Mouse (Mus musculus) embryo, embryonic 11.5 days (tissue): ENCODE results near the gene Abcf1.
A peak's percentile ranks its signal among the peaks of the same experiment; 100 is the strongest.
"Not testable (repeated sequence)": the region's sequence is repeated elsewhere in the genome, so short reads cannot be mapped to it uniquely, and the experiment has no call there.

Source experiments
- DNase-seq: peaks from one replicate; pipeline ENCODE4 v3.0.0-alpha.2; 2012; ENCODE audit warnings: low read depth, low spot score

Gene Abcf1

GRCm38 (mm10) chr17:35969418-35970389, at the start of gene Abcf1:
Gene Abcf1, minus strand, starts transcription at chr17:35969761.
- peak; percentile 94 for DNase-seq

GRCm38 (mm10) chr17:36018979-36019378, 49.4 kb upstream of the Abcf1 start:
- DNase-seq = no peak

- no peak for DNase-seq
Measured at GRCm38 (mm10) chr17:36017046-36017445, 47.5 kb upstream of the Abcf1 start.

- DNase-seq = no peak
Measured at GRCm38 (mm10) chr17:36014977-36015376, 45.4 kb upstream of the Abcf1 start.

- DNase-seq = not testable (repeated sequence)
Measured at GRCm38 (mm10) chr17:36004409-36004808, 34.8 kb upstream of the Abcf1 start.

GRCm38 (mm10) chr17:36003331-36003730, 33.8 kb upstream of the Abcf1 start:
- no peak for DNase-seq

GRCm38 (mm10) chr17:36001966-36002365, 32.4 kb upstream of the Abcf1 start:
- no peak for DNase-seq

- DNase-seq = no peak
Measured at GRCm38 (mm10) chr17:36001121-36001897, 31.7 kb upstream of the Abcf1 start.

- DNase-seq = no peak
Measured at GRCm38 (mm10) chr17:36000349-36000748, 30.8 kb upstream of the Abcf1 start.

GRCm38 (mm10) chr17:35999356-35999755, 29.8 kb upstream of the Abcf1 start:
- DNase-seq = no peak

- DNase-seq = no peak
Measured at GRCm38 (mm10) chr17:35998545-35999305, 29.2 kb upstream of the Abcf1 start.

- no peak for DNase-seq
Measured at GRCm38 (mm10) chr17:35997713-35998510, 28.4 kb upstream of the Abcf1 start.

GRCm38 (mm10) chr17:35996949-35997348, 27.4 kb upstream of the Abcf1 start:
- peak; percentile 94 for DNase-seq

GRCm38 (mm10) chr17:35994879-35995240, 25.3 kb upstream of the Abcf1 start:
- DNase-seq = no peak

GRCm38 (mm10) chr17:35994175-35994878, 24.8 kb upstream of the Abcf1 start:
- peak; percentile 68 for DNase-seq

GRCm38 (mm10) chr17:35993675-35994074, 24.1 kb upstream of the Abcf1 start:
- peak; percentile 73 for DNase-seq

GRCm38 (mm10) chr17:35991781-35992180, 22.2 kb upstream of the Abcf1 start:
- DNase-seq = no peak

GRCm38 (mm10) chr17:35981776-35982175, 12.2 kb upstream of the Abcf1 start:
- no peak for DNase-seq

- no peak for DNase-seq
Measured at GRCm38 (mm10) chr17:35980363-35980754, 10.8 kb upstream of the Abcf1 start.
